Mouse (Mus musculus) myocyte (in vitro differentiated cells): Measurements from ENCODE around the gene St3gal4.

Source experiments
- MYOD1 ChIP-seq, 3 experiments: IDR thresholded peaks; one replicate each; pipeline ENCODE4 v1.6.1; 2011; ENCODE audit warnings: control low read depth in 2 of 3, low read depth in 2 of 3, mild to moderate bottlenecking in 2 of 3, moderate library complexity in 1 of 3; ENCODE audit not compliant: insufficient read length in 2 of 3, control insufficient read depth in 1 of 3
- POLR2A ChIP-seq: IDR thresholded peaks from one replicate; pipeline ENCODE4 v1.6.1; 2011; ENCODE audit warnings: low read depth, mild to moderate bottlenecking, control low read depth, moderate library complexity; ENCODE audit not compliant: insufficient read length
- POLR2AphosphoS2 ChIP-seq: IDR thresholded peaks from one replicate; pipeline ENCODE4 v1.6.1; 2011; ENCODE audit warnings: low read depth, control low read depth; ENCODE audit not compliant: insufficient read length
- TCF12 ChIP-seq: IDR thresholded peaks from one replicate; pipeline ENCODE4 v1.6.1; 2011; ENCODE audit warnings: mild to moderate bottlenecking, control low read depth; ENCODE audit not compliant: poor library complexity, insufficient read depth, severe bottlenecking

- TF ChIP-seq POLR2A (no peak), MYOD1 (IDR thresholded peaks at IDR 0.05; ENCODE audit: control insufficient read depth in 1 of 3, insufficient read length in 2 of 3, low read depth in 2 of 3) (no peak), TCF12 (no peak), POLR2AphosphoS2 (no peak)
These were observed 74.0 kb downstream of the St3gal4 start for GRCm38 (mm10) chr9:35045031-35045531.
